Mouse (Mus musculus): ENCODE measurements around the gene Gnb1l.

- TF ChIP-seq CTCF (IDR thresholded peaks at IDR 0.05; ENCODE audit: low read depth) (no peak), EP300 (IDR thresholded peaks at IDR 0.05; ENCODE audit: low read depth) (no peak)
Measured at GRCm38 (mm10) chr16:18604267-18604701, 105.8 kb downstream of the Gnb1l start.

Measured in liver, postnatal 0 days (tissue).